Mouse (Mus musculus): ENCODE measurements around the gene Alg1. TPM values are rescaled to one million over a fixed set of nuclear protein-coding genes. Genes with fewer than 3 reads are reported as not detected.

Gene Alg1
- polyA plus RNA-seq, 1 experiment from 2014 or later: 38.4 TPM

DNA sequence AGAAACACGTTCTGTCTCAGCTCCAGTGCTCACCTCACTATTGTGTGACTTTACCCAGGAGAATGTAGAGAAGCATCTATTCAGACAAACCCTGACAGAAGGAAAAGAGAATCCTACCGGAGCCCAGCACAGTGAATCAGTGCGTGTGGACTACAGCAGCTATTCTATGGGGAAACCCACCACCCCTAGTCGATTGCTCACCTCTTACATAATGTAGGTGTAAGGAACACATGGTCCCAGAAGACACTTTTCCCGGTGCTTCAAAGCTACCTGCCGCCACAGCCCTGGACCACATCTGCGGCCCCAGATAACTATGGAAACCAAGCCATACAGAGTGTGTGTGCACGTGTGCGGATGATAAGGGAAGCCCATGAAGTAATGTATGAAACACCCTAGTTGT, 49.3 kb downstream of the Alg1 start:
- H3K4me3 ChIP-seq (replicated peaks; ENCODE audit: low read length): no peak overlapping the region
- no peak overlapping the region for H3K27ac ChIP-seq
- H3K36me3 ChIP-seq (replicated peaks; ENCODE audit: control insufficient read depth, insufficient read depth): no peaks in the 10 kb centered on the region
- DNase-seq (ENCODE audit: low spot score): no peak
- H3K4me2 ChIP-seq (replicated peaks): no peak overlapping the region
- H3K27me3 ChIP-seq (ENCODE audit: control insufficient read depth, insufficient read depth, low read length): no peaks in the 10 kb centered on the region
- no peaks in the 10 kb centered on the region for H3K9me3 ChIP-seq (ENCODE audit: control insufficient read depth, low read length)
- no peaks in the 10 kb centered on the region for H3K4me1 ChIP-seq (replicated peaks; ENCODE audit: control insufficient read depth, insufficient read depth, low read length)
- no peak for ATAC-seq (ENCODE audit: low FRiP score)
- H3K9ac ChIP-seq: no peak overlapping the region
- WGBS: 90% methylated on average over 9 of the region's 9 CpGs

DNA sequence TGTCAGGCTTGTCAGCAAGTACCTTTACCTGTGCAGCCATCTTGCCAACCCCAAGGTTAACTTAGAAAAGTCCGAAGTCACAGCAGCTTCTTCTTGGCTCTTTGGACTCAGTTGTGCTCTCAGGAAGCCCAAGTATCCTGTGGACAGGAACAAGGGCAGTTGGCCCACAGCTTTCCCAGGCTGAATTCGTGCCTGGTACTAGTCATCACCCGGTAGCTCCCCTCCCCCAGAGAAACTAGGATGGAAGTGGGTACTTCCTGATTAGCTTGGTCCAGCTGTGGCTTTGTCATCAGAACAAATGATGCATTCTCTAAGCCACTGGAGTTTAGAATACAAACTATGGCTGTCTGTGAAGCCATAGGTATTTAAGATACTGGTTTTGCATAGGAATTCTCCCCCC, 52.0 kb downstream of the Alg1 start:
- H3K9ac ChIP-seq: no peak overlapping the region
- H3K4me3 ChIP-seq (replicated peaks; ENCODE audit: low read length): no peak overlapping the region
- WGBS: 51% methylated on average over 3 of the region's 3 CpGs
- H3K27me3 ChIP-seq (ENCODE audit: control insufficient read depth, insufficient read depth, low read length): no peaks in the 10 kb centered on the region
- H3K4me2 ChIP-seq (replicated peaks): no peak overlapping the region
- H3K4me1 ChIP-seq (replicated peaks; ENCODE audit: control insufficient read depth, insufficient read depth, low read length): no peaks in the 10 kb centered on the region
- no peak for DNase-seq (ENCODE audit: low spot score)
- H3K36me3 ChIP-seq (replicated peaks; ENCODE audit: control insufficient read depth, insufficient read depth): no peaks in the 10 kb centered on the region
- H3K9me3 ChIP-seq (ENCODE audit: control insufficient read depth, low read length): no peaks in the 10 kb centered on the region
- ATAC-seq (ENCODE audit: low FRiP score): no peak
- H3K27ac ChIP-seq: no peak overlapping the region

Small RNA genes within 50 kb of the gene (microRNA-seq; reads per million reads assigned to microRNA genes)
- not detected for gene Gm23689
- not detected for gene Gm26095
- not detected for gene Mir6364

Other genes with a start within 250 kb of the Alg1 start
- not detected in 2 replicates for gene Sept12, start 235.8 kb upstream of the Alg1 start, polyA plus RNA-seq (2014; fragmentation: Nextera tagmentation; extraction: Ambion mirVana)
- 4.2 and 4.7 TPM in 2 replicates for gene Smim22, start 226.3 kb upstream of the Alg1 start, polyA plus RNA-seq (2014; fragmentation: Nextera tagmentation; extraction: Ambion mirVana)
- gene Rogdi, start 220.1 kb upstream of the Alg1 start, polyA plus RNA-seq (2014; fragmentation: Nextera tagmentation; extraction: Ambion mirVana): 147 and 154 TPM in 2 replicates
- 120 and 144 TPM in 2 replicates for gene Glyr1, start 183.8 kb upstream of the Alg1 start, polyA plus RNA-seq (2014; fragmentation: Nextera tagmentation; extraction: Ambion mirVana)
- gene Ubn1, start 183.6 kb upstream of the Alg1 start, polyA plus RNA-seq (2014; fragmentation: Nextera tagmentation; extraction: Ambion mirVana): 14.4 and 14.9 TPM in 2 replicates
- gene Ppl, start 101.2 kb upstream of the Alg1 start, polyA plus RNA-seq (2014; fragmentation: Nextera tagmentation; extraction: Ambion mirVana): 0.09 and 0.29 TPM in 2 replicates
- 0.35 and 0.48 TPM in 2 replicates for gene Sec14l5, start 86.5 kb upstream of the Alg1 start, polyA plus RNA-seq (2014; fragmentation: Nextera tagmentation; extraction: Ambion mirVana)
- gene Nagpa, start 29.6 kb upstream of the Alg1 start, polyA plus RNA-seq (2014; fragmentation: Nextera tagmentation; extraction: Ambion mirVana): 11.9 TPM in 2 replicates
- 17.2 and 18.8 TPM in 2 replicates for gene AU021092, start 11.3 kb upstream of the Alg1 start, polyA plus RNA-seq (2014; fragmentation: Nextera tagmentation; extraction: Ambion mirVana)
- 7.1 and 10.7 TPM in 2 replicates for gene Eef2kmt, start 22.4 kb downstream of the Alg1 start, polyA plus RNA-seq (2014; fragmentation: Nextera tagmentation; extraction: Ambion mirVana)

Measured in hindbrain, embryonic 14.5 days (tissue).